In the genomic region with DNA sequence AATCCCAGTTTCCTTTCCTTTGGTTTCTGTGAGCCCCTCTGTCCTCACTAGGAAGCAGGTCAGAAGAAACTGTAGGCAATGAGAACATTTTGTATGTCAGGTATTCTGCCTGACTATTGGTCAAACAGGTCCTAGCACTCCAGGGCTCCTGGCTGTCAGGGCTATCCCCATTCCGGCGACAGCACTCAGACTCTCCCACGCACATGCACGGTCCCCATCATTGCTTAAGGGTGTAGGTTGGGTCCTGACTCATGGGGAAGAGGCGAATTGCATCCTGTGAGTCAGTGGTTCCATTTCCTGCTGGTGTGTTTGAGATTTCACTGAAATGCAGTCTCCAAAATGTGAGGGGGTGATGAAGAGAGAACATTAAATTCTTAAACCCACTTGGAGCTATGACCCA, we compare ENCODE assay signal across 1 mouse cellular context.
TF ChIP-seq lines count a peak whose summit lies in the region.

No protein-coding gene starts in this region.

TF ChIP-seq in CH12.LX, 34 proteins besides CTCF, POLR2A, EP300 and RAD21:
- TF ChIP-seq ZMIZ1 (IDR thresholded peaks at IDR 0.05; ENCODE audit: low read depth, low read length) = no peak
- no peak for TF ChIP-seq ZC3H11A (IDR thresholded peaks at IDR 0.05; ENCODE audit: low read depth, low read length)
- no peak for TF ChIP-seq SMC3 (IDR thresholded peaks at IDR 0.05; ENCODE audit: low read depth, low read length)
- no peak for TF ChIP-seq RCOR1 (conservative IDR thresholded peaks at IDR 0.05; ENCODE audit: low read depth, low read length)
- TF ChIP-seq CHD1 (IDR thresholded peaks at IDR 0.05; ENCODE audit: low read depth, low read length) = no peak
- no peak for TF ChIP-seq TBP (conservative IDR thresholded peaks at IDR 0.05; ENCODE audit: low read depth, low read length)
